Mouse (Mus musculus): Measurements from ENCODE around the gene Zp3.

Zp3 gene

GRCm38 (mm10) chr5:135979904-135980303 lies at the start of gene Zp3:
Gene Zp3, plus strand, starts transcription at chr5:135980099.
- no peak for DNase-seq

GRCm38 (mm10) chr5:135931526-135931925 lies 48.4 kb upstream of the Zp3 start:
- no peak for DNase-seq

DNA sequence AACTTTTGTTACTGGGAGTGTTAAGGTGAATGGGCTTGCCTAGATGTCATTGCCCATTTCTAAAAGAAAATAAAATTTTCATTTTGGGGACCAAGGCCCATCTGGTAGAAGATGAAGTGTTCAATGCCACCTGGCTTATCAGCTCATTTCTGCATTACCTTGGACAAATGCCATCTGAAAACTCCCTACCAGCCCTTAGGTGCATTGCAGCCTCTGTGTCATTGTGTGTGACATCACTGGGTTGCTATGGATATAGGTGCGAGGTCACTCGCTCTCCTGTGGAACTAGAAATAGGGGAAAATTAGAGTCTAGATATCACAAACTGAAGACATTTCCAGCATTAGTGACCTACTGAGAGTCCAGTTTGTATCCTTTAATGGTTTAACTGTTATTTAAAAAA lies 47.5 kb upstream of the Zp3 start:
- DNase-seq: no peak

GRCm38 (mm10) chr5:135933222-135933899 lies 46.5 kb upstream of the Zp3 start:
- DNase-seq: no peak

DNA sequence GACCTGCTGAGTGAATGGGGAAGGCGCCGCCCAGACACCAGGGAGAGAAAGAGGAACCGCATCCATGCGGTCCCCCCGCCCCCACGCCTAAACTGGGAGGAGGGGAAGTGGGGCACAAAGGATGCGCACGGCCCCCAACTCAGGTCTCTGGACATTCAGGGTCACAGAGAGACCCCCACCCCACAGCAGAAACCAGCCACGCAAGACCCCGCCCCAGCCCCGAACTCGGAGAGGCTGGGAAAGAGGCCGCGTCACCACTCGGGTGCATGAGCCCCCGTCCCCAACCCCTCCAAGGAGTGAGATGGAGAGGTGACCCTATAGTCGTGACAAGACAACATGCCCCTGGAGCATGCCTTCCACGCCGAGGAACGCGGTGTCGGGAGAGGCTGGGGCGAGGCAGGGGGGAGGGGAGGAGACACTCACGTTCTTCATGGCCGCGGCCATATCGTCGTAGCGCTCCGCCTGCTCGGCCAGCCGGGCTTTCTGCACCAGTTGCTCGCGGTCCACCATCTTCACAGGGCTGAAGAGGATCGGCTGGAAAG lies 45.9 kb upstream of the Zp3 start:
- peak; percentile 77 for DNase-seq

- DNase-seq: peak; percentile 99
These were observed 45.3 kb upstream of the Zp3 start, which contains the start of gene Ywhag for GRCm38 (mm10) chr5:135934481-135935175. Gene Ywhag, minus strand, starts transcription at chr5:135934616.

- no peak for DNase-seq
These were observed 44.7 kb upstream of the Zp3 start for GRCm38 (mm10) chr5:135935176-135935523.

GRCm38 (mm10) chr5:135935641-135936190 lies 44.2 kb upstream of the Zp3 start:
- DNase-seq: no peak

DNA sequence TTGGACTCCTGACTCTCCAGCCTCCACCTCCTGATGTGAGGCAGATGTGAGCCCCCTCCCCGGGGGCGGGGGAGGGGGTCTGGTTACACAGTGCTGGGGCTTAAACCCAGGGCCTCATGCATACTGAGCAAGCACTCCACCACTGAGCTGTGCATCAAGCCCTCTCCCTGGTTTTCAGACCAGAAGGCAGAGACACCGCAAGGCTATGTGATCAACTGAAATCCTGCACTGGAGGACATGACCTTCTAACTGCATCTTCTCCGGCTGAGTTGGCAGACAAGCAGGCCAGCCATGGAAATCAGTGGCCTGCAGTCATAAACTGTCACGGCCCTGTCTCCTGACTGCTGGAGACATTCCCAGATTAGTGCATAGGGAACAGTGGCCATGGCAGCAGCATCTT lies 39.3 kb upstream of the Zp3 start:
- DNase-seq: no peak

- no peak for DNase-seq
These were observed 37.2 kb upstream of the Zp3 start for GRCm38 (mm10) chr5:135942710-135943109.

DNA sequence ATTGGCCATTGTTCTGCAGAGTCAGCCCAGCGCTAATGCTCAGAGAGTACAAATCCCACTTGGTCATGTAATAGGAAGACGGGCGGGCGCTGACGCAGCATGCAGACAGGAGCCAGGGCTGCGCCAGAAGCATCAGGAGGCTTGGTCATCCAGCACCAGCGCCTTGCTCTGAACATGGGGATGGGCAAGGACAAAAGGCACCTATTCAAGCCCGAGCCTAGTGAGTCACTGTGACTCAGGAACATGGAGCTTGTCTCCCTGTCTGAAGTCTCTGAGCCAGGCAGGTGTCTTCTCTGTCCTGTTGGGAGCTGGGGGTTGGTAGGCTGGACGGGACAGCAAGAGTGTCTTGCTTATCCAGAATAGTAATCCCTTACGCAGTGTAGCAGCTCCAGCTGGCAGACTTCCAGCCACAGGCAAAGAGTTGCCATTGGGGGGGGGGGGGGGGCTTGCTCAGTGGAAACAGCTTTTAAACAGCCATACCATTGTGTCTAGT lies 33.9 kb upstream of the Zp3 start:
- no peak for DNase-seq

GRCm38 (mm10) chr5:135946621-135947020 lies 33.3 kb upstream of the Zp3 start:
- DNase-seq: no peak

DNA sequence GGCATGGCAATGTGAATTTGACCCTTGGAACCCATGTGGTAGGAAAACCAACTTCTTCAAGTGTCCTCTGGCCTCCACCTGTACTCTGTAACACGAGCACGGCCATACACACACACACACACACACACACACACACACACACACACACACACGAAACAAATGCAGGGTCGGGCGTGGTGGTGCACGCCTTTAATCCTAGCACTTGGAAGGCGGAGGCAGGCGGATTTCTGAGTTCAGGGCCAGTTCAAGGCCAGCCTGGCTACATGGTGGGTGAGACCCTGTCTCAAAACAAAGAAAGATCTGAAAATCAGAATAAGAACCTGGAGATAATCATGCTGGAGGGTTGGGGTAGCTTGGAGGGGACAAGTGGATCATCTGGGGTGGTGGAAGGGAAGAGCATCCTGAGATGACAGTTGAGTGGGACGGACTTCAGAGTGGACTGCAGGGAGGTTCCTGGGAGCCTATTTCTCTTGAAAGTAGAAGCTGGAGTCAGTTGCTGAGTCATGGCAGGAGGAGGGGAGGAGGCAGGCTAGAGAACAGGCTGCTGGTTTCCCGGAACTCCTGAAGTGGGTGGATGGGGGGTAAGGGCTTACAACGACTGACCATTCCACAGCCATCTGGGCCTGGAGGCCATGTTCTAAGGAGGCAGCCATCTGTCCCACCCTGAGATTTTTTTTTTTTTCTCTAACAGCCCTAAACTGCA lies 29.0 kb upstream of the Zp3 start:
- DNase-seq: no peak

GRCm38 (mm10) chr5:135951660-135952059 lies 28.2 kb upstream of the Zp3 start:
- DNase-seq: no peak

- no peak for DNase-seq
These were observed 27.1 kb upstream of the Zp3 start for GRCm38 (mm10) chr5:135952830-135953229.

GRCm38 (mm10) chr5:135956300-135957206 lies 23.3 kb upstream of the Zp3 start:
- DNase-seq: no peak

DNA sequence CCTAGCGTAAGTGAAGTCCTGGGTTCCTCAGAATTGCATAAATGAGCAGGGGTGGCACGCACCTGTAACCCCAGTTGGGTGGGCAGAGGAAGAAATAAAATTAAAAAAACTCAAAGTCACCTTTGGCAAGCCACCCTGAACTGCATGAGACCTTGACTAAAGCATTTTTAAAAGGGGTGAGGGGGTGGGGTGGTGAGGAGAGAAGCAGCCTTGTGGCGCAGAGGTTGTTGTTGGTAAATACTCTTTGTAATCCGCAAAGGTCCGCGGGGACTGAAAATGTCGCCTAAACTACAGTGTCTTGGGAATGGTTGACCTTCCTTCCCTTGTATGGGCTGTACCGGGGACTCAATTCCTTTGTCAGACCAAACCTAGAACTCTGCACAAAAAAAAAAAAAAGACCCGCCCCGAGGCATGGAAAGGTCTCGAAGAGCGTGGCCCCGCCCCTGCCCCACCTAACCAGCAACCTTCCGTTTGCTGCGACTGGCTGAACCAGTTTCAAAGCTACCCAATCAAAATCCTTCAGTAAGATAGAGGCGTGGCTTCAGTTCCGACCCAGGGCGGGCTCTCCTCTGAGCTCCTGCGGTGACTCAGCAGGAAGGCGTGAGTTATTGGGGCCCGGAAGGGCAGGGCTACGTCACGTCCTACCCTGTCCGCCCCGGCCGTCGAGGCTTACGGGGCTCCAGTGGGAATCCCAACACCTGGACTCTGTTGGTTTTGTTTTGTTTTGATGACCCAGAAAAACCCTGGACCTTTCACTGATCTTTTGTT lies 22.5 kb upstream of the Zp3 start:
- DNase-seq: peak; percentile 90

- no peak for DNase-seq
These were observed 21.5 kb upstream of the Zp3 start for GRCm38 (mm10) chr5:135958367-135958766.

GRCm38 (mm10) chr5:135959911-135960310 lies 20.0 kb upstream of the Zp3 start:
- no peak for DNase-seq

DNA sequence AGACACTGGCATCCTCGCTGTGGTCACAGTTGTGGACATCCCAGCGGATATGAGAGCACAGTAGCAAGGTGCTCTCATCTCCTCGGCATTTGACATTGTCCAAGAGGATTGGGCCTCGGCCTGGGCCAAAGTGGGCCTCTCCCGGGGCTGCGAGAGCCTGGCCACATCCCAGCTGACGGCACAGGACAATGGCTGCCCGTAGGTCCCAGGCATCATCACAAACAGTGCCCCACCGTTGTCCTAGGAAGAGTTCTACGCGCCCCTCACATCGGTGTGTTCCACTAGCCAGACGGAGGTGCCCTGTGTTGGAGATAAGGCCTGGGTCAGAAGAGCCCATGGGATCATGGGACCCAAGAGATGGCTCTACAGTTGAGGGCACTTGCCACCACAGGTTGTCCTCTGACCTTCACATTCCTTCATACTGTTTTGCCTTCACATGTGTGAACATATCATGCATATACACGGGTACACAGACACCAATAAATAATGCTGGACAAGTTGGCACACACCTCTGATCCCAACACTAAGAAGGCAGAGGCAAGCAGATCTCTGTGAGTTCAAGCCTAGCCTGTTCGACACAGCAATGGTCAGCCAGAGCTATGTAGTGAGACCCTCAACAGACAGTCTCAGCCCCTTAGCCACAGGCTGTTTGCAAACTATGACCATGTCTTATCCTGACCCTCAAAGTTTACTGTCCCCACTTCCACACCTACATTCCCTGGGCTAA lies 18.8 kb upstream of the Zp3 start:
- DNase-seq: peak; percentile 25

DNA sequence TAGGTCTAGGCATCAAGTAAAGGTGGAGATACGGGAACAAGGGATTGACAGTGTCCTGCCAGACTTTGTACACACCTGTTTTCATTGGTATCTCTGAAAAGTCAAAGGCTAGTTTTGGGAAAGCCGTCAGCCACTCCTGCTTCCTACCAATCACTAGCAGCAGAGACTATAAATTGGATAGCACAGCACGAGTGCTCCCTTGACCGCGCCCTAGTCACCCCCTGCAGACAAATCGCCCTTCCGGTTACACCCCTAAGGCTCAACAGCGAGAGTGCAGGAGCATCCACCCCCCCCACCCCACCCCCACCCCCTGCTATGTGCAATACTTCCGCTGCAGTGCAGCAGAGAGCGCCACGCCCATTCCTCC lies 17.8 kb upstream of the Zp3 start:
- no peak for DNase-seq
